Mouse (Mus musculus): ENCODE measurements around the gene Zfand5. TPM values are rescaled to one million over a fixed set of nuclear protein-coding genes. Genes with fewer than 3 reads are reported as not detected.

The Zfand5 gene
- polyA plus RNA-seq, 1 experiment from 2014 or later, result 80.9 TPM

- Histone ChIP-seq H3K4me1 (peaks cover 12% of the 10 kb centered on the region; the same call in 1 of the 2 replicates), H3K4me2 (no peak overlapping the region), H3K27me3 (replicated peaks) (no peaks in the 10 kb centered on the region), H3K9ac (no peak overlapping the region), H3K4me3 (no peak overlapping the region), H3K36me3 (no peaks in the 10 kb centered on the region), H3K27ac (replicated peaks) (no peak overlapping the region), H3K9me3 (no peaks in the 10 kb centered on the region)
- 66% methylated on average over 5 of the region's 5 CpGs for WGBS
- no peak for ATAC-seq (ENCODE audit: extremely low read depth, insufficient number of reproducible peaks, low FRiP score, low TSS enrichment)
These were observed 57.7 kb downstream of the Zfand5 start for GRCm38 (mm10) chr19:21329770-21330169.

- Histone ChIP-seq H3K27ac (replicated peaks) (no peak overlapping the region), H3K4me1 (peaks cover 12% of the 10 kb centered on the region; the same call in 1 of the 2 replicates), H3K4me2 (no peak overlapping the region), H3K27me3 (replicated peaks) (no peaks in the 10 kb centered on the region), H3K9me3 (no peaks in the 10 kb centered on the region), H3K36me3 (no peaks in the 10 kb centered on the region), H3K9ac (no peak overlapping the region), H3K4me3 (no peak overlapping the region)
- WGBS, result 78% methylated on average over 6 of the region's 6 CpGs
- no peak for ATAC-seq (ENCODE audit: extremely low read depth, insufficient number of reproducible peaks, low FRiP score, low TSS enrichment)
These were observed 58.4 kb downstream of the Zfand5 start for GRCm38 (mm10) chr19:21330305-21331115.

GRCm38 (mm10) chr19:21331621-21332155 lies 59.6 kb downstream of the Zfand5 start:
- Histone ChIP-seq H3K9ac (no peak overlapping the region), H3K9me3 (no peaks in the 10 kb centered on the region), H3K27ac (replicated peaks) (no peak overlapping the region), H3K4me3 (no peak overlapping the region), H3K36me3 (no peaks in the 10 kb centered on the region), H3K4me1 (peaks cover 12% of the 10 kb centered on the region; the same call in 1 of the 2 replicates), H3K4me2 (no peak overlapping the region), H3K27me3 (replicated peaks) (no peaks in the 10 kb centered on the region)
- WGBS, result 68% methylated on average over 11 of the region's 11 CpGs
- ATAC-seq (ENCODE audit: extremely low read depth, insufficient number of reproducible peaks, low FRiP score, low TSS enrichment), result no peak

Other genes with a start within 250 kb of the Zfand5 start
- 0.08 and 0.19 TPM in 2 replicates for gene Gda, start 201.2 kb downstream of the Zfand5 start, polyA plus RNA-seq (2015; fragmentation: Nextera tagmentation; extraction: Ambion mirVana)